Mouse (Mus musculus) cerebellum, postnatal 14 days (tissue): Measurements from ENCODE around the gene Trip4.
"Not testable (repeated sequence)": the region's sequence is repeated elsewhere in the genome, so short reads cannot be mapped to it uniquely, and the experiment has no call there.

Source experiments
- DNase-seq, 2 experiments: peaks; one replicate each; pipeline ENCODE4 v3.0.0; 2021; ENCODE audit warnings: mixed read lengths in 2 of 2

Gene Trip4

GRCm38 (mm10) chr9:65791846-65792245 lies 116.7 kb downstream of the Trip4 start:
- no peak for DNase-seq

GRCm38 (mm10) chr9:65791106-65791505 lies 117.5 kb downstream of the Trip4 start:
- peak in 1 of 2 experiments; percentile 35 for DNase-seq

GRCm38 (mm10) chr9:65789788-65790187 lies 118.8 kb downstream of the Trip4 start:
- DNase-seq: no peak

GRCm38 (mm10) chr9:65788556-65788955 lies 120.0 kb downstream of the Trip4 start:
- DNase-seq: no peak

GRCm38 (mm10) chr9:65787829-65788344 lies 120.7 kb downstream of the Trip4 start:
- peak in 1 of 2 experiments; percentile 34 for DNase-seq

GRCm38 (mm10) chr9:65786885-65787787 lies 121.5 kb downstream of the Trip4 start:
- DNase-seq: peak; percentile 72 to 78

GRCm38 (mm10) chr9:65785772-65786368 lies 122.7 kb downstream of the Trip4 start:
- DNase-seq: no peak

GRCm38 (mm10) chr9:65779619-65780018 lies 129.0 kb downstream of the Trip4 start:
- DNase-seq: not testable (repeated sequence)
